Mouse (Mus musculus) limb, embryonic 14.5 days (tissue): ENCODE data around the gene Gfod2. TPM values are rescaled to one million over a fixed set of nuclear protein-coding genes. Genes with fewer than 3 reads are reported as not detected.

Source experiments
- ATAC-seq: fragments of 200-750 bp; cut with Nextera tagmentation; 2 replicates; pipeline ENCODE4 v1.8.0; 2017; ENCODE audit warnings: low read depth, moderate number of reproducible peaks, moderate TSS enrichment; ENCODE audit not compliant: low FRiP score
- DNase-seq: peaks from one replicate; pipeline ENCODE4 v3.0.0-alpha.2; 2015; ENCODE audit warnings: low spot score
- H3K27ac ChIP-seq: fragments of 300-500 bp; sonication (generic); replicated peaks from 2 replicates; pipeline ENCODE4 v1.5.1; 2014; ENCODE audit warnings: low read depth, mild to moderate bottlenecking, low read length, moderate library complexity, mixed read lengths
- H3K27me3 ChIP-seq: fragments of 300-500 bp; sonication (generic); 2 replicates; pipeline ENCODE4 v1.6.1; 2014; ENCODE audit warnings: low read length, mixed read lengths; ENCODE audit not compliant: control insufficient read depth, insufficient read depth
- H3K36me3 ChIP-seq: fragments of 300-500 bp; sonication (generic); 2 replicates; pipeline ENCODE4 v1.6.1; 2014; ENCODE audit warnings: mild to moderate bottlenecking, low read length, moderate library complexity, mixed read lengths; ENCODE audit not compliant: control insufficient read depth, insufficient read depth
- H3K4me1 ChIP-seq: fragments of 300-500 bp; sonication (generic); 2 replicates; pipeline ENCODE4 v1.6.1; 2014; ENCODE audit warnings: antibody characterized with exemption, low read length, mixed read lengths; ENCODE audit not compliant: control insufficient read depth, insufficient read depth
- H3K4me2 ChIP-seq: fragments of 300-500 bp; sonication (generic); replicated peaks from 2 replicates; pipeline ENCODE4 v1.6.1; 2014; ENCODE audit warnings: low read depth, mild to moderate bottlenecking, low read length, moderate library complexity; ENCODE audit not compliant: severe bottlenecking
- H3K4me3 ChIP-seq: fragments of 300-500 bp; sonication (generic); replicated peaks from 2 replicates; pipeline ENCODE4 v1.5.1; 2014; ENCODE audit warnings: low read length
- H3K9ac ChIP-seq: fragments of 300-500 bp; sonication (generic); 2 replicates; pipeline ENCODE4 v1.6.1; 2014; ENCODE audit warnings: mild to moderate bottlenecking, low read depth, low read length, moderate library complexity; ENCODE audit not compliant: severe bottlenecking
- H3K9me3 ChIP-seq: fragments of 300-500 bp; sonication (generic); 2 replicates; pipeline ENCODE4 v1.6.1; 2016; ENCODE audit warnings: low read length; ENCODE audit not compliant: control insufficient read depth
- POLR2A ChIP-seq: fragments of 200-500 bp; IDR thresholded peaks from 2 replicates; pipeline ENCODE4 v1.8.0; 2012; ENCODE audit warnings: inconsistent platforms, mild to moderate bottlenecking, moderate library complexity, borderline replicate concordance; ENCODE audit not compliant: insufficient read depth, insufficient read length; ENCODE audit errors: extremely low read depth
- WGBS: fragments of 180-500 bp; shearing (Covaris S2); extraction: QIAGEN DNeasy Blood & Tissue Kit; methylation state at CpG from one replicate; pipeline ENCODE4 v1.1.7; 2014; 5-methylcytosine and 5-hydroxymethylcytosine counted together
- polyA plus RNA-seq, 2 experiments: library from polyadenylated mRNA; depleted of rRNA in 1 of 2; stranded (reverse) in 1 of 2; unstranded in 1 of 2; fragments of >200 nt; fragmentation: Nextera tagmentation in 1 of 2; extraction: Ambion mirVana in 1 of 2; gene quantifications; 2 replicates each; pipeline versions ENCODE4 v1.2.1 to v1.2.3; 2012 to 2014

Gene Gfod2
- polyA plus RNA-seq (2012; rRNA removed) = 10.5 and 11.7 TPM in 2 replicates
- 13.6 and 17.7 TPM in 2 replicates for polyA plus RNA-seq (2014; fragmentation: Nextera tagmentation; extraction: Ambion mirVana)

DNA sequence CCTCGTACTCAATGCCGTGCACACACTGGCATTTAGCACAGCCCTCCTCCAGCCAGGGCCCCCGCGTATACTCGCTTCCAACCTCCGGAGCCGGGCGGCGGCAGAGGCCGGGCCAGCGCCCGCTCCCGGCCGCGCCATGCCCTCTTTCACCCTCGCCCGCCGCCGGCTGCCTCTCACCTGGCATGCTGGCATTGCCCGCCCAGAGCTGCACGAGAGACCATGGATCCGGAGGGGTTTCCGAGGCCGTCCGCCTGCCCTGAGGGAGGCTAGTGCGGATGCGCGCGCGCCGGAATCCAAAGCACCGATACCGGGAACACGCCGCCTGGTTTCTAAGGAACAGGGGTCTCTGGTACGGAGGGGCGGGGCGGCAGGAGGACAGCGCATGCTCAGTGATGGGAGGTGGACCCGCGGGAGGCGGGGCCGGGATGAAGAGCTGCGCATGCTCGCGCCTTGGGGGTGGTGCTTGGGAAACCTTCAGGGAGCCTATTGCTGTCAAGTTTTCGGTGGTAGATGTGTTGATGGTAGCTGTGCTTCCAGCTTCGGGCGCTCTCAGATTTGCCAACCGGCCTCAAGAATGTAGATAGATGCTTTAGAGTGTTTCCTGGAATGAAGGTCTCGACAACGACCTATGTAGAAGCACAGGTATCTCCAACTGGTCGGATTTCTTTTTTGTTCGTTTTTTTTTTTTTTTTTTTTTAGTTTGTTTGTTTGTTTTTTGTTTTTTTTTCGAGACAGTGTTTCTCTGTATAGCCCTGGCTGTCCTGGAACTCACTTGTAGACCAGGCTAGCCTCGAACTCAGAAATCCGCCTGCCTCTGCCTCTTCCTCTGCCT is at the start of gene Gfod2:
Gene Gfod2, minus strand, starts transcription at position 388 of the 832 bp plus-strand sequence.
- H3K4me2 ChIP-seq = peak within 1 kb of the TSS; percentile 74
- H3K9me3 ChIP-seq = no peaks in the 10 kb centered on the region
- WGBS = 2% methylated on average over 57 of the region's 57 CpGs
- no peaks in the 10 kb centered on the region for H3K27me3 ChIP-seq
- 0 out of 2 replicates have a peak within 1 kb of the TSS, but pooled peaks have one; percentile 39 for H3K27ac ChIP-seq
- ATAC-seq = peak; percentile 99
- TF ChIP-seq POLR2A = 0 out of 2 replicates have a peak, but pooled peaks have one; percentile 55
- H3K4me3 ChIP-seq = peak within 1 kb of the TSS; percentile 85
- no peaks in the 10 kb centered on the region for H3K36me3 ChIP-seq
- DNase-seq = peak; percentile 95
- peaks cover 6% of the 10 kb centered on the region; the same call in 1 of the 2 replicates for H3K4me1 ChIP-seq
- H3K9ac ChIP-seq = peak within 1 kb of the TSS; percentile 75

DNA sequence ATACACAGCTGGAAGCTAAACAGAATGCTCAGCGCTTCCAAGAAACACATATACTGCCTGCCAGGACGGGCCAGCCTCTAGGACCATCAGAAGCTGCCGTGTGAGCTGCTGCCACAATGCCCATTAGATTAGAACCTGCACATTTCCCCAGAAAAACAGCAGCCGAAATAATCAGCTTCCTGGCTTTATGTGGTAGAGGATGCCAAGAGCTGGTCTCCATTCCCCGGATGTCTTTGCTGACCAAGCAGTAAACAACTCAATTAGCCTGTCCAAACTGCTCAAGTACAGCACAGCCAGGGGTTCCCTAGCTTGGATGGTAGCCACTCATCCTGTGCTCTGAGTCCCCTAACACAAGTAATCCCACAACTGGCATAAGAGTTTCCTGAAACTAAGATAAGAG is 49.3 kb upstream of the Gfod2 start:
- 83% methylated on average over 5 of the region's 5 CpGs for WGBS
- DNase-seq = no peak
- ATAC-seq = no peak

DNA sequence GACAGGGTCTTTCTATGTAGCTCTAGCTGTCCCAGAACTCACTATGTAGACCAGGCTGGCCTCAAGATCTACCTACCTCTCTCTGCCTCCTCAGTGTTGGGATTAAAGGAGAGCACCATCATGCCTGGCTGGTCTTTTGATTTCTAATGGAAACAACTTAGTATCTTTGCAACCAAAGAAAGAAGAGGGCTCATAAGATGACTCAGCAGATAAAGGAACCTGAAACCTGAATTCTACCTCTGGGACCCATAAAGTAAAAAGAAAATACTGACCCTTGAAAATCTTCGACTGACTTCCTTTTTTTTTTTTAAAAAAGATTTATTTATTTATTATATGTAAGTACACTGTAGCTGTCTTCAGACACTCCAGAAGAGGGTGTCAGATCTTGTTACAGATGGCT is 47.5 kb upstream of the Gfod2 start:
- DNase-seq = no peak
- ATAC-seq = no peak
- WGBS = 83% methylated on average over 1 of the region's 1 CpGs
- H3K4me3 ChIP-seq = no peak overlapping the region
- H3K4me1 ChIP-seq = no peaks in the 10 kb centered on the region
- H3K27me3 ChIP-seq = no peaks in the 10 kb centered on the region
- H3K9ac ChIP-seq = no peak overlapping the region
- H3K4me2 ChIP-seq = no peak overlapping the region
- no peaks in the 10 kb centered on the region for H3K9me3 ChIP-seq
- no peak for TF ChIP-seq POLR2A
- peaks cover 27% of the 10 kb centered on the region for H3K36me3 ChIP-seq
- no peak overlapping the region for H3K27ac ChIP-seq

More for the DNA sequence above, 49.3 kb upstream of the Gfod2 start:
- H3K36me3 ChIP-seq = peaks cover 37% of the 10 kb centered on the region
- H3K4me2 ChIP-seq = no peak overlapping the region
- H3K4me3 ChIP-seq = no peak overlapping the region
- H3K9ac ChIP-seq = no peak overlapping the region
- no peak for TF ChIP-seq POLR2A
- H3K27ac ChIP-seq = no peak overlapping the region
- no peaks in the 10 kb centered on the region for H3K4me1 ChIP-seq
- no peaks in the 10 kb centered on the region for H3K9me3 ChIP-seq
- no peaks in the 10 kb centered on the region for H3K27me3 ChIP-seq

DNA sequence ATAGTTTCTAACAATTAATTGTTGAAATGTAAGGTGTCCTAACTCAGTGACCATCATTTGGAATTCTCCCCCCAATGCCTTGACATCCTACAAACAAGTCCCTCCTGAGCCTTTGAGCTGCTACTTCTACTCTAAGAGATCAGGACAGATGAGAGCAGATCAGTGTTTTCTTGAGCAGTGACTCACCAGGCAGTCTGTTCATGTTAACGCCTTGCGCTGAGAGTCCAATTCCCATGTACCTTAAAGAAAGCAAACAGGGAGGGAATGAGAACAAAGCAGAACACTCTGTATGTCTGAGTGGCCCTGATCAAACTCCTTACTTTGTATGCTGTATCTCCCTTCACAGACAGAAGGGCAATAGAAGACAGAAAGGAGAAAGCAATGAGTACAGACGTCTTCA is 46.9 kb upstream of the Gfod2 start:
- Histone ChIP-seq H3K4me3 (no peak overlapping the region), H3K4me1 (no peaks in the 10 kb centered on the region), H3K27ac (no peak overlapping the region), H3K27me3 (no peaks in the 10 kb centered on the region), H3K9me3 (no peaks in the 10 kb centered on the region), H3K36me3 (peaks cover 21% of the 10 kb centered on the region), H3K4me2 (no peak overlapping the region), H3K9ac (no peak overlapping the region)
- no peak for DNase-seq
- whole genome bisulfite sequencing = 84% methylated on average over 3 of the region's 3 CpGs
- TF ChIP-seq POLR2A = no peak
- ATAC-seq = no peak

DNA sequence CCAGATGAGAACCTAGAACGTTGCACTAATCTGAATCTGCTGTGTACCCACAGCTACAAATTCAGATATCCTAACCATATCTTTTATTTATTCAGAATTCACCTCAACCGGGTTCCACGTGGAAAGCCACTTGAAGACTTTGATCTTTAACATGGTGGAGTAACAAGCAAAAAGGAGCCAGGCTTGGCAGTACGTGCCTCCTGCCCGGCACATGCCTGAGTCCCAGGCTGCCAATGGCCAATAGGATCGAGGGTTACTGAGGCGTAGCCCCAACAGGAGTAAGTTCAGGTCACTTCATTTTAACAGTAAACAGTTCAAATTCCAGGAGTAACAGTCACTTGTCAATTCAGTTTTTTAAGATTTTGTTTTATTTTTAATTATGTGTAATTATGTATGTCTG is 46.3 kb upstream of the Gfod2 start:
- Histone ChIP-seq H3K36me3 (peaks cover 19% of the 10 kb centered on the region), H3K4me1 (no peaks in the 10 kb centered on the region), H3K9me3 (no peaks in the 10 kb centered on the region), H3K27ac (no peak overlapping the region), H3K9ac (no peak overlapping the region), H3K4me2 (no peak overlapping the region), H3K4me3 (no peak overlapping the region), H3K27me3 (no peaks in the 10 kb centered on the region)
- ATAC-seq = no peak
- DNase-seq = no peak
- TF ChIP-seq POLR2A = no peak
- 93% methylated on average over 7 of the region's 7 CpGs for whole genome bisulfite sequencing
